Mouse (Mus musculus) forebrain, embryonic 12.5 days (tissue): ENCODE measurements around the gene Chrne. TPM values are rescaled to one million over a fixed set of nuclear protein-coding genes. Genes with fewer than 3 reads are reported as not detected.

Experiments
- ATAC-seq: fragments of 200-750 bp; cut with Nextera tagmentation; 2 replicates; pipeline ENCODE4 v1.8.0; 2017; ENCODE audit warnings: moderate TSS enrichment; ENCODE audit not compliant: low FRiP score
- H3K27ac ChIP-seq: fragments of 300-500 bp; sonication (generic); 2 replicates; pipeline ENCODE4 v1.5.1; 2016; ENCODE audit warnings: mild to moderate bottlenecking
- H3K27me3 ChIP-seq: fragments of 300-500 bp; sonication (generic); 2 replicates; pipeline ENCODE4 v1.6.1; 2016; ENCODE audit warnings: mild to moderate bottlenecking
- H3K36me3 ChIP-seq: fragments of 300-500 bp; sonication (generic); replicated peaks from 2 replicates; pipeline ENCODE4 v1.6.1; 2016; ENCODE audit warnings: mild to moderate bottlenecking
- H3K4me1 ChIP-seq: fragments of 300-500 bp; sonication (generic); 2 replicates; pipeline ENCODE4 v1.6.1; 2016
- H3K4me2 ChIP-seq: fragments of 300-500 bp; sonication (generic); 2 replicates; pipeline ENCODE4 v1.6.1; 2016; ENCODE audit warnings: mild to moderate bottlenecking, moderate library complexity
- H3K4me3 ChIP-seq: fragments of 300-500 bp; sonication (generic); replicated peaks from 2 replicates; pipeline ENCODE4 v1.5.1; 2016; ENCODE audit warnings: mild to moderate bottlenecking
- H3K9ac ChIP-seq: fragments of 300-500 bp; sonication (generic); 2 replicates; pipeline ENCODE4 v1.6.1; 2016; ENCODE audit warnings: mild to moderate bottlenecking
- H3K9me3 ChIP-seq: fragments of 300-500 bp; sonication (generic); 2 replicates; pipeline ENCODE4 v1.6.1; 2016
- WGBS: fragments of 180-500 bp; shearing (Covaris S2); methylation state at CpG from one replicate; pipeline ENCODE4 v1.1.7; 2016; 5-methylcytosine and 5-hydroxymethylcytosine counted together
- polyA plus RNA-seq: library from polyadenylated mRNA; unstranded; fragments of >200 nt; fragmentation: Nextera tagmentation; extraction: Ambion mirVana; gene quantifications from 2 replicates; pipeline ENCODE4 v1.2.1, GENCODE M21; 2016

Chrne gene
- not detected in 2 replicates for polyA plus RNA-seq

- Histone ChIP-seq H3K36me3 (no peaks in the 10 kb centered on the region), H3K27ac (no peak within 1 kb of the TSS), H3K9ac (no peak within 1 kb of the TSS), H3K27me3 (peaks cover 23% of the 10 kb centered on the region), H3K4me1 (peaks cover 12% of the 10 kb centered on the region), H3K9me3 (0 out of 2 replicates have a peak, but pooled peaks cover 2% of the 10 kb centered on the region), H3K4me2 (no peak within 1 kb of the TSS), H3K4me3 (no peak within 1 kb of the TSS)
- no peak for ATAC-seq
- 55% methylated on average over 1 of the region's 1 CpGs for WGBS
Measured at GRCm38 (mm10) chr11:70619101-70619500, at the start of gene Chrne. TSS of gene Chrne (minus strand) at chr11:70619216.

DNA sequence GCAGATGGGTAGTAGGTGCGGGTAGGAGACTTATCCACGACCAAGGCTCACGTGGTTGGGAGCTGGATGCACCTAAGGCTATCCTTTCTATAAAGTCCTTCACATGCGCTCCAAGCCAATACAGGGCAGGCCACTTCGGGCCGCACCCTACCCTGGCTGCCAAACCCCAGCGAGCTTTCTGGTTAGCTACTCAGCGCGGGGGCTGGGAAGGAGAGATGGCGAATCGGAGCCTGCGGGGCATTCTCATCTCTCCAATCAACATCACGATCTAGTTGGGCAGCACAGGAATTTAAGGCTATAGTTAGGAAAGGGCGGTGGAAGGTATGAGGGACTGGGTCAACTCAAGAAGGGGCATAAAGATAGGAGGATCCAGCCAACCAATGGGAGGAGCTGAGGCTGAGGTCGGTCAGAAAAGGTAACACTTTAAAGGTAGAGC, 49.3 kb upstream of the Chrne start:
- Histone ChIP-seq H3K27ac (peak overlapping the region; percentile 98), H3K27me3 (no peaks in the 10 kb centered on the region), H3K9ac (peak overlapping the region; percentile 59), H3K4me3 (peak overlapping the region; percentile 64), H3K4me1 (peaks cover 28% of the 10 kb centered on the region), H3K36me3 (peaks cover 32% of the 10 kb centered on the region), H3K9me3 (no peaks in the 10 kb centered on the region), H3K4me2 (peak overlapping the region; percentile 78)
- ATAC-seq, result peak; percentile 42
- under 1% methylated on average over 15 of the region's 15 CpGs for WGBS

DNA sequence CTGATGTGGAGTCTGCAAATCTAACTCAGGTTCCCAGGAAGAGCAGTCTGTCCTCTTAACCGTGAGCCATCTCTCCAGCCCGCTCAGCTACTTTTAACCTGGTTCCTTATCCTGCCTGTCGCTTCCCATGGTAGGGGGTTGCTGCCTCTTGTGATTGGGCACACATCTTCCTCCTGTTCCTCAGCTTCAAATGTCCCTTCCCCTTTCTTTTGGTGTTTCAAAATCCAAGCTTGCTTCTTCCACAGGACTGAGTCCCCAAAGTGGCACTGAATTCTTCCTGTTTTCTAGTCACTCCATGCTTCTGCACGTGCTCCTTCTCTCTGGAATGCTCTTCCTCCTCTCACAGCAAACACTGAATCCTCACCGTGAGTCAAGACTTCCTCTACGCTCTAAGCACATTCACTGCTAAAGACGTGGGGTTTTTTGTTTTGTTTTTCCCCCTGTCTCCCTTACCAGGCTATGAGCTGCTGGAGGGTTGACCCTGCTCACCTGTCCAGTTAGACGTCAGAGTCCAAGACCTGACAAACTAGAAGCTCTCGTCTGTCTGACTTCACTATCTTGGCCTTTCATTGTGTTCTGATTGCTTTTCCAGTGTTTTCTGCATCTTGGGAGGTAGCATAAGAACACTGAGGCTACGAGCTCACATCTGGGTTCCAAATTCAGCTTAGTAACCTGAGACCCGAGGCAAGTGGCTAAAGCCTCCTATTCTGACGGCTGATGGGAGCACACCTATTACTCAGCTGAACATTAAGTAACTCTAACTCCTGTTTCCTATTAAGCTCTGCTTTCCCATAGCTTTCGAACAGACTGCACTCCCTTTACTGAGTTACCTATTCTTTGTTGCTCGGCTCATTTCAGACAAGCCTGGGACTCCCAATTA, 48.5 kb upstream of the Chrne start:
- Histone ChIP-seq H3K27ac (no peak overlapping the region), H3K9me3 (no peaks in the 10 kb centered on the region), H3K4me2 (peak overlapping the region; percentile 78), H3K4me1 (peaks cover 28% of the 10 kb centered on the region), H3K36me3 (peaks cover 41% of the 10 kb centered on the region), H3K9ac (peak overlapping the region; percentile 59; the same call in 1 of the 2 replicates), H3K4me3 (peak overlapping the region; percentile 64), H3K27me3 (no peaks in the 10 kb centered on the region)
- WGBS, result 74% methylated on average over 14 of the region's 14 CpGs
- ATAC-seq, result no peak

DNA sequence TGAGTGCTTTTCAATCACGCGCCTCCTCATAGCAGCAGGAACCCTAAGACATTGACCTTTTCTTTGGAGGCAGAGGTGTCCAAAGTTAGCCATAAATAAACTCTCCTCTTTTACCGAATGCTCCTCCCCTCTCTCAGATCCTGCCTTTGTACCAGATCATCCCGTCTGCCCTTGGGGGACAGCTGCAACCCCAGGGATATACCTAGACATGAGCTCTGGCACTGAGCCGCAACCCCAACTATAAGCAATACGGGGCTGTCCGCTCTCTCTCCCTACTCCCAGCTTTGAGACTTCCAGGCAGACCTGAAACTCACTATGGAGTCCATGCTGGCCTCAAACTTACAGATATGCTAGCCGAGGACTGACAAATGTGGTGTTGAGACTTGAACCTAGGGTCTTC, 47.7 kb upstream of the Chrne start:
- H3K4me1 ChIP-seq, result peaks cover 28% of the 10 kb centered on the region
- no peaks in the 10 kb centered on the region for H3K27me3 ChIP-seq
- WGBS, result 93% methylated on average over 8 of the region's 8 CpGs
- H3K9ac ChIP-seq, result no peak overlapping the region
- no peaks in the 10 kb centered on the region for H3K9me3 ChIP-seq
- no peak for ATAC-seq
- H3K36me3 ChIP-seq, result peaks cover 47% of the 10 kb centered on the region
- H3K4me3 ChIP-seq, result no peak overlapping the region
- H3K4me2 ChIP-seq, result no peak overlapping the region
- no peak overlapping the region for H3K27ac ChIP-seq

- Histone ChIP-seq H3K27me3 (no peaks in the 10 kb centered on the region), H3K4me3 (no peak overlapping the region), H3K36me3 (peaks cover 47% of the 10 kb centered on the region), H3K9me3 (no peaks in the 10 kb centered on the region), H3K27ac (no peak overlapping the region), H3K9ac (no peak overlapping the region), H3K4me1 (peaks cover 13% of the 10 kb centered on the region), H3K4me2 (no peak overlapping the region)
- 92% methylated on average over 9 of the region's 9 CpGs for WGBS
- no peak for ATAC-seq
Measured at GRCm38 (mm10) chr11:70664741-70665140, 45.7 kb upstream of the Chrne start.

GRCm38 (mm10) chr11:70663957-70664356, 44.9 kb upstream of the Chrne start:
- WGBS, result 95% methylated on average over 6 of the region's 6 CpGs
- no peak for ATAC-seq

DNA sequence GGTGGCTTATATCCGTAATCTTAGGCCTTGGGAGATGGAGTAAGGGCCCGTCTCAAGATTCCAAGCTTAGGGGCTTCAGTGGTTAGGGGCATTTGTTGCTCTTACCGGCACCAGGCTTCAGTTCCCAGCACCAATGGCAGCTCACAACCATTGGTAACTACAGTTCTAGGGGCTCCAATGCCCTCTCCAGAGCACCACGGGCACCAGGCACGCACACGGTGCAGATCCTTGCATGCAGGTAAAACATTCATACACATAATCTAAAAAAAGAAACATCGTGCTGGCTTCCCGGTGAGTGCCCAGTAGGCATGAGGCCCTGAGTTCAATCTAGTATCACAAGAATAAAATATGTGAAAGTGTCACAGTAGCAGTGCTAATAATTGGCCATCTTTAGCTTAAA, 44.1 kb upstream of the Chrne start:
- Histone ChIP-seq H3K9ac (no peak overlapping the region), H3K4me3 (no peak overlapping the region), H3K4me1 (peaks cover 10% of the 10 kb centered on the region), H3K27ac (no peak overlapping the region), H3K36me3 (peaks cover 47% of the 10 kb centered on the region), H3K27me3 (no peaks in the 10 kb centered on the region), H3K9me3 (no peaks in the 10 kb centered on the region), H3K4me2 (no peak overlapping the region)
- WGBS, result 88% methylated on average over 8 of the region's 8 CpGs
- no peak for ATAC-seq

More at GRCm38 (mm10) chr11:70663957-70664356, 44.9 kb upstream of the Chrne start:
- H3K27ac ChIP-seq, result no peak overlapping the region
- no peak overlapping the region for H3K4me2 ChIP-seq
- no peaks in the 10 kb centered on the region for H3K9me3 ChIP-seq
- no peak overlapping the region for H3K9ac ChIP-seq
- H3K4me3 ChIP-seq, result no peak overlapping the region
- no peaks in the 10 kb centered on the region for H3K27me3 ChIP-seq
- peaks cover 13% of the 10 kb centered on the region for H3K4me1 ChIP-seq
- peaks cover 47% of the 10 kb centered on the region for H3K36me3 ChIP-seq

- peaks cover 15% of the 10 kb centered on the region for H3K4me1 ChIP-seq
- no peak overlapping the region for H3K27ac ChIP-seq
Measured at GRCm38 (mm10) chr11:70660571-70660970, 41.6 kb upstream of the Chrne start.

GRCm38 (mm10) chr11:70658942-70659341, 39.9 kb upstream of the Chrne start:
- H3K4me1 ChIP-seq, result peaks cover 19% of the 10 kb centered on the region
- H3K27ac ChIP-seq, result no peak overlapping the region
- H3K9ac ChIP-seq, result no peak overlapping the region
- WGBS, result 75% methylated on average over 8 of the region's 8 CpGs
- H3K4me2 ChIP-seq, result no peak overlapping the region
- peaks cover 3% of the 10 kb centered on the region; the same call in 1 of the 2 replicates for H3K27me3 ChIP-seq
- ATAC-seq, result no peak
- no peaks in the 10 kb centered on the region for H3K9me3 ChIP-seq
- no peak overlapping the region for H3K4me3 ChIP-seq
- H3K36me3 ChIP-seq, result peaks cover 25% of the 10 kb centered on the region

More at GRCm38 (mm10) chr11:70660571-70660970, 41.6 kb upstream of the Chrne start:
- Histone ChIP-seq H3K9me3 (no peaks in the 10 kb centered on the region), H3K4me3 (no peak overlapping the region), H3K9ac (no peak overlapping the region), H3K4me2 (no peak overlapping the region), H3K27me3 (peaks cover 3% of the 10 kb centered on the region; the same call in 1 of the 2 replicates), H3K36me3 (peaks cover 40% of the 10 kb centered on the region)
- 87% methylated on average over 8 of the region's 8 CpGs for WGBS
- no peak for ATAC-seq

DNA sequence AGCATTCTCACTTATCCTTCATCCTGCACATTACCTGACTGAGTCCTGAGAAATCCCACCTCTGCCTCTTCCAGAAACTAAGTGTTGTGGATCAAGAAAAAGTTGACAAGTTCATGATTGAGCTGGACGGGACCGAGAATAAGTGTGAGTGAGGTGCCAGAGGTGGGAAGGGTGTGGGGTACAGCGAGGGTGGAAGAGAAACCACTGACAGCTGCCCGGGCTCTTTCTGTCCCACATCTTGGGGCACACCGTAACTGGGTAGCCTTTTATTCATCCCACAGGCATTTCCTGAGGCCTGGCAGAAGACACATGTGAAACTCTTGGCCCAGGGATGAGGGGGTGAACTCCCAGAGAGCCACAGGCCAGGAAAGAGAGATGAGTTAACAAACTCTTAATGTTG, 39.5 kb upstream of the Chrne start:
- WGBS, result 84% methylated on average over 5 of the region's 5 CpGs
- H3K36me3 ChIP-seq, result peaks cover 21% of the 10 kb centered on the region
- H3K4me2 ChIP-seq, result no peak overlapping the region
- no peak overlapping the region for H3K27ac ChIP-seq
- H3K4me1 ChIP-seq, result peaks cover 19% of the 10 kb centered on the region
- H3K27me3 ChIP-seq, result peaks cover 3% of the 10 kb centered on the region; the same call in 1 of the 2 replicates
- H3K9ac ChIP-seq, result no peak overlapping the region
- no peak for ATAC-seq
- H3K4me3 ChIP-seq, result no peak overlapping the region
- no peaks in the 10 kb centered on the region for H3K9me3 ChIP-seq

DNA sequence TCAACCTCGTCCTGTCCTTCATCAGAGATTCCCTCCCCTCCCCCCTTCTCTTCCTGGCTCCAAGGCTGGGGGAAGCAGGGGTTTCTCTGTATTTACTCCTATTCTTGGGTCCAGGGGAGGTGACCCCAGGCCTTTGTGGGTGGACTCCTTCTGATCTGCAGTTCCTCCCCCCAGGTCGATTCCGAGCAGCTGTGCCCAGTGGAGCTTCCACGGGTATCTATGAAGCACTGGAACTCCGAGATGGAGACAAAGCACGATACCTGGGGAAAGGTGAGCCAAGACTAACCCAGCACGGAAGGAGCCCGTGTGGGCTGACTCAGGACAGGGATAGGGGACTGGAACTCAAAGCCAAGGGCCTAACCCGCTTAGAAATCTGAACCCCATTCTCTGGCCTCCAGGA, 39.0 kb upstream of the Chrne start:
- Histone ChIP-seq H3K9ac (no peak overlapping the region), H3K4me1 (peaks cover 22% of the 10 kb centered on the region), H3K4me3 (no peak overlapping the region), H3K36me3 (peaks cover 15% of the 10 kb centered on the region), H3K9me3 (no peaks in the 10 kb centered on the region), H3K4me2 (no peak overlapping the region), H3K27ac (no peak overlapping the region), H3K27me3 (peaks cover 3% of the 10 kb centered on the region; the same call in 1 of the 2 replicates)
- ATAC-seq, result no peak
- WGBS, result 59% methylated on average over 9 of the region's 9 CpGs

DNA sequence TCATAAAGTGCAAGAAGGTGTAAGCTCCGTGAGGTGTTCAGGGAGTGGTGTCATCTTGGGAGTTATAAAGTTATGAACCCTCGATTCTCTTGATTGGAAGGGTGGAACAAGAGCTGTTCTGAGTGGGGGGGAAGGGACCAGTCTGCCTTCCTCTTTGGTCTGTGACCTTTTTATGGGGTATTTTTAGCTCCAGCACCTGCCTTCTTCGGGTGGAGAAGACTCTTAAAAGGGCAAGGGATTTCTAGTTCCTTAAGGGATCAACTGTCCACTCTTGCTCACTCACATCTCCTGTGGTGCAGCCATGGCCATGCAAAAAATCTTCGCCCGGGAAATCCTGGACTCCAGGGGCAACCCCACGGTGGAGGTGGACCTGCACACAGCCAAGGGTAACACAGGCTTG, 38.6 kb upstream of the Chrne start:
- 64% methylated on average over 6 of the region's 6 CpGs for WGBS
- peaks cover 3% of the 10 kb centered on the region; the same call in 1 of the 2 replicates for H3K27me3 ChIP-seq
- ATAC-seq, result no peak
- peaks cover 26% of the 10 kb centered on the region for H3K4me1 ChIP-seq
- no peak overlapping the region for H3K9ac ChIP-seq
- no peaks in the 10 kb centered on the region for H3K9me3 ChIP-seq
- no peak overlapping the region for H3K4me3 ChIP-seq
- H3K36me3 ChIP-seq, result peaks cover 13% of the 10 kb centered on the region
- no peak overlapping the region for H3K4me2 ChIP-seq
- no peak overlapping the region for H3K27ac ChIP-seq
